Mouse (Mus musculus) forelimb bud, embryonic 11.5 days (tissue): Measurements from ENCODE around the gene Optc.

Experiments
- DNase-seq: peaks from one replicate; pipeline ENCODE4 v3.0.0-alpha.2; 2012; ENCODE audit warnings: low read depth, low spot score

Gene Optc

DNA sequence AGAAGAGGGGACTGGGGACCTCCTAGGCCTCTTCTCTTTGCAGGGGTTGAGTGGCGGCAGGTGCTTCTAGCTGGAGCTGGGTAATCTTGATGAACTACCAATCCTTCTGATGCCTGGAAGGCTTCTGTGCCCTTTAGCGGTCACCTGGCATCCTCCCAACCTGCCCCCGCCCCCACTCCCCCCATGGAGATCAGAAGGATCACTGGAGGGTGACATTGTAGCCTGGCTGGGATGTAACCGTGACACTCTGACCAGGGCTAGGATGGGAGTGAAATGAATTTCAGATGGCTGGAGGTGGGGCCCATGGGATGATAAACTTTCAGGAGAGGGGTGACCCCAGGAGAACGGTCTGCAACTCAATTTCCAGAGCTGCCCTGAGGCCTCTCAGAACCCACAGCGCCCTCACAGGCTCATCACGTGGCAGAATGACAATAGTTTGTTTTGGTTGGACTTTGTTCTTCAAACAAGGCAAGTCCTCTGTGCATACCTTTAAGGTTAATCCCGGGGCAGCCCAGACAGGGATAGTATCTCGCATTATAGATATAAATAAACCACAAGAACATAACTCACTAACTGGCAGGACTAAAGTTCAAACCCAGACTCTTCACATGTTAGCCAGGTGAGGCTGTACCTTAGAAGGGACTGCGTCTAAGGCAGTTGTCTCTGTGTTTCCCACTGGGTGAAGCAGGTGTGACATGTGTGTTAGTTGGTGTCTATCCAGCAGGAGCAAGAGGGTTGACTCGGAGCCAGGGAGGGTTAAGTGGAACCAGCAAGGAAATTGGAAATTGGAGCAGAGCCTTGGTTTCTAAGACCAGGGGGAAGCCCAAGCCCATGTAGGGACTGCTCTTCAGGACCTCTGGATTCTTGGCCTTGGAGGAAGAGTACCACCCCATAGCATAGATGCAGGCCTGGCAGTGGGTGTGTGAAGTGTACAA is 25.2 kb downstream of the Optc start:
- no peak for DNase-seq

DNA sequence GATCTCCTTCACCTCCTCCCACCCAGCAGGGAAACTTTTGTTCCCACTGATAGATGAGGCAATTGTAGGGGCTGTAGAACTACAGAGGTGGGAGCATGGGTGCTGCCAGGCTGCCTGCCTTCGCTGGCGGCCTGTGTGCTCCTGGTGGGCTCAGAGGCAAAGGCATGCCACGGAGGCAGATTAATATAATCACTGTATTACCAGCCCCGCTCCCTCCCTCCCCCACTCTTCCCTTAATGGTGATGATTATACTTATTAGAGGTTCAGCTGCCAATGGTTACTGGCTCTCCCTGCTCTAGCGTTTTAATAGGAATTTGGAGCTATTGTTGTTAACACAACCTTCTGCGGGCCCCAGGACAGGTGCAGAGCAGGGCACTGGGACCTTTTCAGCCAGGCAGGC is 26.0 kb downstream of the Optc start:
- DNase-seq: no peak

GRCm38 (mm10) chr1:133878825-133879423 is 28.9 kb downstream of the Optc start:
- no peak for DNase-seq

DNA sequence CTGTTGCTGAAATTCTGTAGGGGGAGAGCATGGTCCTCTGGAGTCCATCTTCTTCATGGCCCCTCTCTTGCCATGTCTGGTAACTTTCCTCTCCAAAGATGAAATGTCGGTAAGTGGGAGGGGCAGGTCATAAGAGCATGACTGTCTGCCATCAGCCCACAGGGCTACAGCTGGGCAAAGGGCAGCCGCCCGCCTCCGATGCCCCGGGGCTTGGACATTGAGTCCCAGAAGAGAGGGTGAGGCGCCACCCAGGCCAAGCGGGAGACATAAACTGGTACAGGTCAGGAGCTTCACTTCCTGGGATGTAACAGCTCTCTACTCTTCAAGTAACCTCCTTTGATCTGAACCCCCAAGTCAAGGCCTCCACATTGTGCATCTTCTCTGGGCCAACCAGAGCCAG is 30.9 kb downstream of the Optc start:
- no peak for DNase-seq

DNA sequence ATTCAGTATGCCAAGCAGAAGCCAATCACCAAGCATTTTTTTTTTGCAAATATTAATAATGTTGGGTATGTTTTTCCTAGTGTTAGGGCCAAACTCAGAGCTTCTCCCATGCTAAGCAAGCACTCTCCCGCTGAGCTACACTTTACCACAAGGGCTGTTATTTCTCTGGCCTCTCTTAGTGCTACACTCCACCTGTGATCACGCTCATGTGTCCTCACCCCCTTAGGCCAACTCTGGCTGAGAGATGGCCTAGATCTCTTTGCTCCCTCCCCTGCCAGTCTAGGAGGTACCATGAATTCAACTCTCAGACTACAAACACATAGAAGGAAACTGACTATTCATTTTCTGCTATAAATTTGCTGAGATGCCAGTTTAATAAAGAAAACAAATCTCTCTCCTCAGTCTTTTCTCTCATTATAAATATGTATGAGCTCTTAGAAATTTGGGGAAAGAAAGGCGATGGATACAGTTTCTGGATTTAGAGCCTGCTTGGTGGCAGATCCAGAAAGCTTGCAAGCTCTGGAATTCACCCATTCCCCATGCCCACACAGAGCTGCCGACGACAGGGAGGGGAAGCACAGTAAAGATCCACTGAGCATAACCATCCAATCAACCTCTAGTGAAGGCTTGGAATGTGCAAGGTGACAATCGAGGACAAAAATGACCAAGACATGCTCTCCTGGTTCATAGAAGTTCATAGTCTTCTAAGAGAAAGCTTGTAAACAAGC is 34.5 kb downstream of the Optc start:
- no peak for DNase-seq

- no peak for DNase-seq
These were observed 36.6 kb downstream of the Optc start for GRCm38 (mm10) chr1:133871241-133871640.

GRCm38 (mm10) chr1:133869221-133869620 is 38.6 kb downstream of the Optc start:
- DNase-seq: no peak

DNA sequence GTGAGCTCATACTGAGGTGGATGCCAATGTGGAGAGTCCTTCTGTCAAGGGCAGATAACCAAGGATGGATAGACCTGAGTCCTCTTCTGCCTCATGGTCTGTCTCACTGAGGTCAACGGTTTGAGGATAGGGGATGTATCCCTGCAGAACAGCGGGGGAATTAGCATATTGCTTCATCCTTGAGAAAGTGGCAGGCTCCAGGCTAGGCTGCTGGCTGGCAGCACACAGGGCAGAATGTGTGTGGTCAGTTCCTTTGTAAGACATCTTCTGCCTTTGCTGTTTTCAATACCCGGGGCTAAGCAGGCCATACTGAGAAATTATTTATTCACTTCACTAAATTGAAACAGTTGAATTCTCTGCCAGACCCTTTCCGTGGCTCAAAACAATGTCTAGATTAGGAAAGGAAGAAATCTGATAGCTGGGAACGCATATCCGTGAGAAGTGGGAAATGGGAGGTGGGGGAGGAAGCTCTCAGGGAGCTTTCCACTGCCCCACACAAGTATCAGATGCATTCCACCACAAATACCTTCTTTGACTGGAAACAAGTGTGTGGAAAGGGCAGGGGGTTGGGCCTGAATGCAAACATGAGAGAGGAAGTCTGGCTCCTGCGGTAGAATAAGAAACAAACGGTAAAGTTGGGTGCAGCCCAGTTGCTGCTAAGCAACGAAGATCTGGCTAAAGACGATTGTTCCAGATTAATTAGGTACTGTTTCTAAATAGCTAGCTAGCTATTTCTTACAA is 44.4 kb downstream of the Optc start:
- DNase-seq: peak; percentile 19

DNA sequence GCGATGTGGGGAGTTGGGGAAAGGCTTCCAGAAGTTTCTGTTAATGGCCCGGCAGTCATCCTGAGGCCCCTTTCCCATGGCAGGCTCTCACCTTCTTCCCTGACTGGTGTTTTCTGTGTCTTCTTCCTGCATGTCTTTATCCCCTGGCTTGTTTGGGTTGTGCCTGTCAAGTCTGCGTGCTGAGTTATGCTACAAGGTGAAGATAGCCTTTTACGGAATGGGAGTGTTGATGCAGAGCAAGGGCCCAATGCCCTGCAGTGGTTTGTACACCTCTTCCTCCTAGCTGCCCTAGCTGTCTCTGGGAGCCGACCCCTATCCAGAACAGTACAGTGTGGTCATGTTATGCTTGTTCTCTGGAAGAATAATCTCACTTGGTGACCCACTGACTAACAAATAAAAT is 46.8 kb downstream of the Optc start:
- no peak for DNase-seq

DNA sequence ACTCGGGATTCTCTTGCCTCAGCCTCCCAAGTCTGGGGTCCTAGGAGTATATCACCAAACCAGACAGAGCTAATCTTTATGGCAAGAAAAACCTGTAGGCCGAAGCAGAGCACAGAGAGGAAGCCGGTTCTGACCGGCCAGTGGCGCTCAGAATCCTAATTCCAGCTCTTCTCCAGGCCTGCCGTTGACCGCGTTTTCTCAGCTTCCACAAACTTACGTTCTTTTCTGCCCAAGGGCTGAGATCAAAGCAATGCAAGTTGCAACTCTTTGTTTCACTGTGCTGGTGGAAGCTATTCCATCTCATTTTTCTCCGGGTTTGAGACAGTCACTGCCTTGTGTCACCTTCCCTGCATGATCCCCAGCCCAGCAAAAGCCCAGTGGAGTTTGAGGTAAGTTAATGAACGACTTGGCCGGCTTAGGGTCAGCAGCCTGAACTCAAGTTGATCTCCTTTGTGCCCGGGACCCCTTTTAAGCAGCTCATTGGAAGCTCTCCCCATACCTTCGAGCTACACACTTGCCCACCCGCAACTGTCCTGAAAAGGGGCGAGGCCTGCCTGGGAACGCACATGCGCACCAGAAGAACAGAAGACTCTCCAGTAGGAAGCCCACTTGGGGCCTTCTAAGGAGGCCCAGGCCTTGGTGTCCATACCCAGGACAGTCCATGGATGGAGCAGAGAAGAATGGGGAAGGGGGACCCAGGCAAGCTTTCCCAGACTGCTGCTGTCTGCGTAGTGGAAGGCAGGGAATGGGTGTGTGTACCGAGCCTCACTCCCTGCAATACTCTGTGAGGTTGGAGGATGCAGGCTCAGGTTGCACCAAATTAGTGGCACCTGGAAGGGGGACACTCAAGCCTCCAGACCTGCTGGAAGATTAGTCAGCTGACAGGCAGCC is 47.7 kb downstream of the Optc start:
- DNase-seq: no peak

DNA sequence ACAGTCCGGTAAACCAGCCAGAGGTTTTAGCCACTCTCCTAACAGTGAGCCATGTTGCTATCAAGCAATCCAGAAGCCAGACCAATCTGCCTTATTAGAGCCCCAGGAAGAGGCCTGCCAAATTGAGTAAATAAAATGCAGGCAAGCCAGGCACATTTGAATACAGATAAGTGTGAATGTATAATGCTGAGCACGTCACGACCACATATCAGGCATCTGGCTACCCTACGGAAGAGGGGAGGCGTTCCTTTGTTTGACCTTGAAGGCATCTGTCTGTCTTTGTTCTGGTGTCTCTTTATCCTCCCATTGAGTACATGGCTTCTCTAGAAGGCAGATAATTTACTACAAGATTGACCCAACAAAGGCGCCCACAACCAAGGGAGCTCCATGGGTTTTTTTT is 48.5 kb downstream of the Optc start:
- DNase-seq: no peak

DNA sequence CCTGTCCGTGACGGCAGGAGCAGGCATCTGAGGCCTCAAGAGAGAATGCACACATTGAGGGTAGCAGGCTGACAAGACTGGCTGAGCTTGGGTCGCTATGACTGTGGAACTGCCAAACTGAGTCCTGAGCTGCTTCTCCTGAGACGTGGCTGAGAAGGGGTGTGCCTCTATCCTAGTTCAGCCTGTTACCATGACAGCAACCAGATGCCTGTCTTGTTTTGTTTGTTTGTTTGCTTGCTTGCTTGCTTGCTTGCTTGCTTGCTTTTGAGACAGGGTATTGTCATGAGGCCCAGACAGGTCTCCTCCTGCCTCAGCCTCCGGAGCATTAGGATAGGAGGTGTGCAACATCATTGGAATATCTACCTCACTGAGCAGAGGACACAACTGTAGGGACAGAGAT is 50.0 kb downstream of the Optc start:
- DNase-seq: no peak

DNA sequence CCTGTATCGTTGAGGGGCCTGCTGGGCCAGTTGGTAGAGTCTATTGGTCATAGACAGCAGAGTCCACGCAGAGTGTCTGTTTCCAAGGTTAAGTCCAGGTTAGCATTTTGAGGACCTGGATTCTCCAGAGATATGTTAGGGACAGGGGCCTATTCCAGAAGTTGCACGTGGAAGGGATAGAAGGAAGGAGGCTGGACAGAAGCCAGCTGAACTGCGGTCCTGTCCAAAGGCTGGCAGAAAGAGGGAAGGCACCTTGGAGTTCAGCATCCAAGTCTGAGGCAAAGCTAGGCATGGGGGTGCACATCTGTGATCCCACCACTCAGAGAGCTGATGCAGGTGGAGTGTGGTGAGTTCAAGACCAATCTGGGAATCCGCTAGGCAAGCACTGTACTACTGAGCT is 50.6 kb downstream of the Optc start:
- DNase-seq: no peak

- DNase-seq: no peak
These were observed 51.1 kb downstream of the Optc start for GRCm38 (mm10) chr1:133856655-133857054.

DNA sequence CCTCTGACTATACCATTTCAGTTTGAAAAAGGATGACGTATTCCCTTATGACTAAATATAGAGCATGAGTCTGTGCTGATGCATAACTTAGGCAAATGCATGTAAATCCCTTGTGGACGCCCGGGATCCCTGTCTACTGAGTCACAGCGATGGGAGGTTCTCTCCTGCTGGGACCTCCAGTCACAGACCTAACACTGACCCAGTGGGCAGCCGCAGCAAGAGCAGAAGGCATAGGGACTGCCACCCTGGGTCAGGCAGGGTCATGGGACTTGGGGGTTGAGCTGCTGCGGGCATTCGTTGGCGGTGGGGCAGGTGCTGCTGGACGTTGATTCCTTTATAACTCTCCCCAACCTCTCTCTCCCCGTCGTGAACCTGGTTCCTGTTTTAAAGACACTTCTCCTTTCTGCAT is 51.7 kb downstream of the Optc start:
- no peak for DNase-seq

GRCm38 (mm10) chr1:133855274-133856017 is 52.4 kb downstream of the Optc start:
- peak; percentile 48 for DNase-seq

GRCm38 (mm10) chr1:133854421-133855273 is 53.2 kb downstream of the Optc start:
- DNase-seq: peak; percentile 26
